9 mouse cellular contexts compared by ENCODE assay signal in genomic region chr14:117681321-117681921, GRCm38 (mm10).
DNase-seq lines count a peak whose midpoint lies in the region; ATAC-seq lines count a peak whose summit lies in the region.
"Had no signal": no experiment of that assay in that cellular context is flagged by ENCODE, and none has a peak within 500 bp of the region (broad histone marks: within the 10 kb centered on the region; RNA-seq: fewer than 3 reads in every experiment).

No protein-coding gene starts in this region.

- H3K4me2 ChIP-seq in liver, embryonic 12.5 days = no peak overlapping the region

- no peak for ATAC-seq in liver, embryonic 12.5 days

- H3K36me3 ChIP-seq in liver, embryonic 12.5 days = no peaks in the 10 kb centered on the region

- H3K27ac ChIP-seq in liver, embryonic 12.5 days = no peak overlapping the region

- no peaks in the 10 kb centered on the region for H3K9me3 ChIP-seq in liver, embryonic 12.5 days (replicated peaks)

- no peak overlapping the region for H3K4me3 ChIP-seq in liver, embryonic 12.5 days

- WGBS in liver, embryonic 12.5 days (ENCODE audit: insufficient replicate concordance) = 55% methylated on average over 5 of the region's 5 CpGs

- peak; percentile 8 to 21 for DNase-seq in heart, adult 9 months (ENCODE audit: low spot score in 2 of 2)
- no peak for DNase-seq in heart, adult 8-10 months (ENCODE audit: low spot score)
- peak; percentile 66 for DNase-seq in 3T3-L1 (ENCODE audit: low read depth, low spot score)
- DNase-seq in embryo, embryonic 11.5 days (ENCODE audit: low read depth, low spot score) = peak; percentile 31
- DNase-seq in hindlimb bud, embryonic 11.5 days (ENCODE audit: extremely low spot score, low read depth, low spot score) = peak; percentile 54
- DNase-seq in spleen, adult 12 weeks (ENCODE audit: low spot score) = no peak
- DNase-seq in layer of hippocampus, postnatal 36 days = no peak
- DNase-seq: cerebellum, adult 18-20 months had no signal

- H3K9ac ChIP-seq in liver, embryonic 12.5 days = no peak overlapping the region

- H3K27me3 ChIP-seq in liver, embryonic 12.5 days (replicated peaks) = no peaks in the 10 kb centered on the region

- no peaks in the 10 kb centered on the region for H3K4me1 ChIP-seq in liver, embryonic 12.5 days

Comparison
In these comparisons a context has a peak if more than half of its experiments do, and no peak if none do; other contexts are left out.
1. DNase-seq: peak in heart, adult 9 months (2 of 2), 3T3-L1 (single experiment), embryo, embryonic 11.5 days (single experiment) and hindlimb bud, embryonic 11.5 days (single experiment); none in heart, adult 8-10 months (single experiment), spleen, adult 12 weeks (single experiment) and layer of hippocampus, postnatal 36 days (0 of 2).